In genomic region chr13:107703736-107704135, GRCm38 (mm10) we compare ENCODE assay signal across 32 mouse cellular contexts.
"Had no signal": no experiment of that assay in that cellular context is flagged by ENCODE, and none has a peak within 500 bp of the region (broad histone marks: within the 10 kb centered on the region; RNA-seq: fewer than 3 reads in every experiment).

No protein-coding gene starts in this region.

- H3K27me3 ChIP-seq: limb, embryonic 12.5 days; limb, embryonic 13.5 days; limb, embryonic 15.5 days; liver, embryonic 12.5 days; liver, embryonic 13.5 days; liver, embryonic 15.5 days; lung, embryonic 15.5 days; midbrain, embryonic 13.5 days; midbrain, embryonic 15.5 days; neural tube, embryonic 12.5 days had no signal

- H3K4me2 ChIP-seq: limb, embryonic 12.5 days; limb, embryonic 13.5 days; limb, embryonic 15.5 days; liver, embryonic 11.5 days; liver, embryonic 12.5 days; liver, embryonic 13.5 days; liver, embryonic 15.5 days; lung, embryonic 14.5 days; lung, embryonic 15.5 days; midbrain, embryonic 11.5 days; midbrain, embryonic 12.5 days; midbrain, embryonic 13.5 days; midbrain, embryonic 15.5 days; neural tube, embryonic 12.5 days had no signal

- ATAC-seq: liver, embryonic 12.5 days; liver, postnatal 0 days; lung, postnatal 0 days; midbrain, embryonic 13.5 days; midbrain, embryonic 15.5 days; midbrain, embryonic 16.5 days had no signal

- H3K4me3 ChIP-seq: limb, embryonic 10.5 days; limb, embryonic 12.5 days; limb, embryonic 13.5 days; limb, embryonic 15.5 days; liver, embryonic 12.5 days; liver, embryonic 13.5 days; liver, embryonic 15.5 days; lung, embryonic 15.5 days; megakaryocyte, embryonic 14.5 days; midbrain, embryonic 10.5 days; midbrain, embryonic 12.5 days; midbrain, embryonic 13.5 days; midbrain, embryonic 15.5 days; myocyte; neural tube, embryonic 12.5 days had no signal

- H3K27ac ChIP-seq: limb, embryonic 10.5 days; limb, embryonic 12.5 days; limb, embryonic 13.5 days; limb, embryonic 15.5 days; liver, embryonic 12.5 days; liver, embryonic 13.5 days; liver, embryonic 14.5 days; liver, embryonic 15.5 days; lung, embryonic 15.5 days; macrophage; midbrain, embryonic 10.5 days; midbrain, embryonic 12.5 days; midbrain, embryonic 13.5 days; midbrain, embryonic 15.5 days; neural tube, embryonic 12.5 days had no signal

- H3K36me3 ChIP-seq: limb, embryonic 10.5 days; limb, embryonic 12.5 days; limb, embryonic 13.5 days; limb, embryonic 15.5 days; liver, embryonic 12.5 days; liver, embryonic 13.5 days; liver, embryonic 15.5 days; lung, embryonic 15.5 days; midbrain, embryonic 10.5 days; midbrain, embryonic 12.5 days; midbrain, embryonic 13.5 days; midbrain, embryonic 15.5 days; neural tube, embryonic 12.5 days had no signal

- H3K4me1 ChIP-seq: liver, embryonic 12.5 days; liver, embryonic 13.5 days; liver, embryonic 15.5 days had no signal

- DNase-seq: left cerebral cortex, postnatal 4 days; liver; liver, embryonic 13.5 days; liver, postnatal 0 days; lung, adult 18-20 months; lung, adult 2 months; lung, embryonic 14.5 days; lung, postnatal 10 days; lung, postnatal 14 days; lung, postnatal 36 days; lung, postnatal 4 days; midbrain, embryonic 14.5 days had no signal

- H3K9me3 ChIP-seq: limb, embryonic 10.5 days; limb, embryonic 12.5 days; limb, embryonic 13.5 days; limb, embryonic 15.5 days; liver, embryonic 12.5 days; liver, embryonic 13.5 days; liver, embryonic 15.5 days; lung, embryonic 15.5 days; megakaryocyte, embryonic 14.5 days; midbrain, embryonic 10.5 days; midbrain, embryonic 12.5 days; midbrain, embryonic 13.5 days; midbrain, embryonic 15.5 days; neural tube, embryonic 12.5 days had no signal

- H3K9ac ChIP-seq: limb, embryonic 12.5 days; limb, embryonic 13.5 days; limb, embryonic 15.5 days; liver, embryonic 12.5 days; liver, embryonic 13.5 days; liver, embryonic 14.5 days; liver, embryonic 15.5 days; liver, postnatal 0 days; lung, embryonic 14.5 days; lung, embryonic 15.5 days; midbrain, embryonic 12.5 days; midbrain, embryonic 13.5 days; midbrain, embryonic 15.5 days; neural tube, embryonic 12.5 days had no signal
